Mouse (Mus musculus) limb, embryonic 15.5 days (tissue): Measurements from ENCODE around the gene Ltb4r2. TPM values are rescaled to one million over a fixed set of nuclear protein-coding genes. Genes with fewer than 3 reads are reported as not detected.

Experiments
- ATAC-seq: fragments of 200-750 bp; cut with Nextera tagmentation; 2 replicates; pipeline ENCODE4 v1.8.0; 2017; ENCODE audit warnings: low read depth, moderate TSS enrichment; ENCODE audit not compliant: insufficient number of reproducible peaks, low FRiP score, low TSS enrichment
- H3K27ac ChIP-seq: fragments of 300-500 bp; sonication (generic); 2 replicates; pipeline ENCODE4 v1.5.1; 2015; ENCODE audit warnings: moderate library complexity, mild to moderate bottlenecking, inconsistent platforms
- H3K27me3 ChIP-seq: fragments of 300-500 bp; sonication (generic); 2 replicates; pipeline ENCODE4 v1.6.1; 2015; ENCODE audit warnings: inconsistent platforms
- H3K36me3 ChIP-seq: fragments of 300-500 bp; sonication (generic); 2 replicates; pipeline ENCODE4 v1.6.1; 2015; ENCODE audit warnings: inconsistent platforms
- H3K4me1 ChIP-seq: fragments of 300-500 bp; sonication (generic); 2 replicates; pipeline ENCODE4 v1.6.1; 2015; ENCODE audit warnings: inconsistent platforms
- H3K4me2 ChIP-seq: fragments of 300-500 bp; sonication (generic); 2 replicates; pipeline ENCODE4 v1.6.1; 2015; ENCODE audit warnings: mild to moderate bottlenecking, inconsistent platforms
- H3K4me3 ChIP-seq: fragments of 300-500 bp; sonication (generic); 2 replicates; pipeline ENCODE4 v1.5.1; 2015; ENCODE audit warnings: mild to moderate bottlenecking, inconsistent platforms
- H3K9ac ChIP-seq: fragments of 300-500 bp; sonication (generic); 2 replicates; pipeline ENCODE4 v1.6.1; 2015; ENCODE audit warnings: inconsistent platforms
- H3K9me3 ChIP-seq: fragments of 300-500 bp; sonication (generic); 2 replicates; pipeline ENCODE4 v1.6.1; 2016; ENCODE audit warnings: inconsistent platforms
- WGBS: fragments of 180-500 bp; shearing (Covaris S2); methylation state at CpG from one replicate; pipeline ENCODE4 v1.1.7; 2015; 5-methylcytosine and 5-hydroxymethylcytosine counted together
- polyA plus RNA-seq: library from polyadenylated mRNA; unstranded; fragments of >200 nt; fragmentation: Nextera tagmentation; extraction: Ambion mirVana; gene quantifications from 2 replicates; pipeline ENCODE4 v1.2.1, GENCODE M21; 2015

Ltb4r2 gene
- polyA plus RNA-seq, 1 experiment from 2014 or later: 0.83 TPM

- Histone ChIP-seq H3K36me3 (0 out of 2 replicates have a peak, but pooled peaks cover 2% of the 10 kb centered on the region), H3K27ac (no peak overlapping the region), H3K9ac (peak overlapping the region; percentile 60), H3K9me3 (no peaks in the 10 kb centered on the region), H3K4me1 (peaks cover 18% of the 10 kb centered on the region), H3K4me3 (peak overlapping the region; percentile 40), H3K4me2 (peak overlapping the region; percentile 86), H3K27me3 (peaks cover 36% of the 10 kb centered on the region)
- WGBS: 10% methylated on average over 52 of the region's 52 CpGs
- ATAC-seq: no peak; the same call in 1 of the 2 replicates
Observed at GRCm38 (mm10) chr14:55767519-55768414, 6.5 kb downstream of the Ltb4r2 start.

- ATAC-seq: no peak
- Histone ChIP-seq H3K27me3 (peaks cover 36% of the 10 kb centered on the region), H3K4me2 (no peak overlapping the region), H3K27ac (no peak overlapping the region), H3K4me3 (no peak overlapping the region), H3K36me3 (0 out of 2 replicates have a peak, but pooled peaks cover 5% of the 10 kb centered on the region), H3K9me3 (no peaks in the 10 kb centered on the region), H3K9ac (no peak overlapping the region), H3K4me1 (peaks cover 13% of the 10 kb centered on the region)
- 82% methylated on average over 6 of the region's 6 CpGs for WGBS
Observed at GRCm38 (mm10) chr14:55768555-55768954, 7.3 kb downstream of the Ltb4r2 start.

- Histone ChIP-seq H3K4me2 (no peak overlapping the region), H3K27ac (no peak overlapping the region), H3K4me3 (no peak overlapping the region), H3K36me3 (peaks cover 11% of the 10 kb centered on the region; the same call in 1 of the 2 replicates), H3K9ac (no peak overlapping the region), H3K9me3 (no peaks in the 10 kb centered on the region), H3K27me3 (peaks cover 33% of the 10 kb centered on the region), H3K4me1 (peaks cover 13% of the 10 kb centered on the region)
- WGBS: 73% methylated on average over 16 of the region's 16 CpGs
- no peak for ATAC-seq
Observed at GRCm38 (mm10) chr14:55769087-55769703, 8.0 kb downstream of the Ltb4r2 start.

- no peaks in the 10 kb centered on the region for H3K9me3 ChIP-seq
- no peak overlapping the region for H3K4me2 ChIP-seq
- no peak overlapping the region for H3K9ac ChIP-seq
- 68% methylated on average over 7 of the region's 7 CpGs for WGBS
- H3K4me1 ChIP-seq: peaks cover 11% of the 10 kb centered on the region
- ATAC-seq: no peak
- peaks cover 33% of the 10 kb centered on the region; the same call in 1 of the 2 replicates for H3K36me3 ChIP-seq
- no peak overlapping the region for H3K27ac ChIP-seq
- no peak overlapping the region for H3K4me3 ChIP-seq
- H3K27me3 ChIP-seq: 0 out of 2 replicates have a peak, but pooled peaks cover 3% of the 10 kb centered on the region
Observed at GRCm38 (mm10) chr14:55776711-55777110, 15.5 kb downstream of the Ltb4r2 start.

- peaks cover 15% of the 10 kb centered on the region for H3K4me1 ChIP-seq
- H3K4me2 ChIP-seq: no peak overlapping the region
- no peak overlapping the region for H3K27ac ChIP-seq
- 0 out of 2 replicates have a peak, but pooled peaks cover 5% of the 10 kb centered on the region for H3K27me3 ChIP-seq
- ATAC-seq: no peak
- H3K36me3 ChIP-seq: peaks cover 32% of the 10 kb centered on the region; the same call in 1 of the 2 replicates
- no peak overlapping the region for H3K9ac ChIP-seq
- H3K9me3 ChIP-seq: no peaks in the 10 kb centered on the region
- WGBS: 49% methylated on average over 3 of the region's 3 CpGs
- no peak overlapping the region for H3K4me3 ChIP-seq
Observed at GRCm38 (mm10) chr14:55777176-55777575, 15.9 kb downstream of the Ltb4r2 start.

GRCm38 (mm10) chr14:55777806-55778205 is 16.6 kb downstream of the Ltb4r2 start:
- WGBS: 85% methylated on average over 11 of the region's 11 CpGs
- no peak overlapping the region for H3K27ac ChIP-seq
- H3K9me3 ChIP-seq: no peaks in the 10 kb centered on the region
- 0 out of 2 replicates have a peak, but pooled peaks cover 5% of the 10 kb centered on the region for H3K27me3 ChIP-seq
- no peak overlapping the region for H3K4me2 ChIP-seq
- no peak for ATAC-seq
- H3K9ac ChIP-seq: no peak overlapping the region
- H3K4me1 ChIP-seq: peaks cover 21% of the 10 kb centered on the region
- H3K4me3 ChIP-seq: no peak overlapping the region
- peaks cover 32% of the 10 kb centered on the region; the same call in 1 of the 2 replicates for H3K36me3 ChIP-seq

- peaks cover 27% of the 10 kb centered on the region; the same call in 1 of the 2 replicates for H3K36me3 ChIP-seq
- H3K9ac ChIP-seq: no peak overlapping the region
- no peak overlapping the region for H3K4me3 ChIP-seq
- no peak overlapping the region for H3K4me2 ChIP-seq
- H3K9me3 ChIP-seq: no peaks in the 10 kb centered on the region
- H3K27ac ChIP-seq: no peak overlapping the region
- H3K27me3 ChIP-seq: 0 out of 2 replicates have a peak, but pooled peaks cover 5% of the 10 kb centered on the region
- no peak for ATAC-seq
- WGBS: 90% methylated on average over 15 of the region's 15 CpGs
- H3K4me1 ChIP-seq: peaks cover 28% of the 10 kb centered on the region
Observed at GRCm38 (mm10) chr14:55778686-55779085, 17.5 kb downstream of the Ltb4r2 start.

- H3K4me3 ChIP-seq: no peak overlapping the region
Observed at GRCm38 (mm10) chr14:55779656-55780055, 18.4 kb downstream of the Ltb4r2 start.

GRCm38 (mm10) chr14:55780736-55781135 is 19.5 kb downstream of the Ltb4r2 start:
- H3K9ac ChIP-seq: no peak overlapping the region
- H3K4me3 ChIP-seq: no peak overlapping the region
- no peak for ATAC-seq

More at GRCm38 (mm10) chr14:55779656-55780055, 18.4 kb downstream of the Ltb4r2 start:
- WGBS: 62% methylated on average over 16 of the region's 16 CpGs
- peaks cover 21% of the 10 kb centered on the region; the same call in 1 of the 2 replicates for H3K36me3 ChIP-seq
- H3K27ac ChIP-seq: no peak overlapping the region
- H3K9me3 ChIP-seq: no peaks in the 10 kb centered on the region
- ATAC-seq: no peak
- H3K27me3 ChIP-seq: peaks cover 8% of the 10 kb centered on the region
- H3K4me2 ChIP-seq: no peak overlapping the region
- H3K4me1 ChIP-seq: peaks cover 33% of the 10 kb centered on the region
- H3K9ac ChIP-seq: no peak overlapping the region

GRCm38 (mm10) chr14:55781310-55781709 is 20.1 kb downstream of the Ltb4r2 start:
- 14% methylated on average over 14 of the region's 14 CpGs for WGBS
- H3K4me2 ChIP-seq: peak overlapping the region; percentile 78
- H3K27me3 ChIP-seq: peaks cover 15% of the 10 kb centered on the region
- H3K9me3 ChIP-seq: no peaks in the 10 kb centered on the region
- H3K4me3 ChIP-seq: no peak overlapping the region; the same call in none of the 2 replicates
- ATAC-seq: peak; percentile 54
- peaks cover 24% of the 10 kb centered on the region; the same call in 1 of the 2 replicates for H3K36me3 ChIP-seq
- no peak overlapping the region for H3K27ac ChIP-seq
- no peak overlapping the region for H3K9ac ChIP-seq
- H3K4me1 ChIP-seq: peaks cover 33% of the 10 kb centered on the region

More at GRCm38 (mm10) chr14:55780736-55781135, 19.5 kb downstream of the Ltb4r2 start:
- Histone ChIP-seq H3K27ac (no peak overlapping the region), H3K9me3 (no peaks in the 10 kb centered on the region), H3K4me2 (no peak overlapping the region), H3K36me3 (peaks cover 21% of the 10 kb centered on the region; the same call in 1 of the 2 replicates), H3K27me3 (peaks cover 15% of the 10 kb centered on the region), H3K4me1 (peaks cover 33% of the 10 kb centered on the region)
- 74% methylated on average over 11 of the region's 11 CpGs for WGBS

GRCm38 (mm10) chr14:55782361-55782960 is 21.2 kb downstream of the Ltb4r2 start:
- WGBS: 45% methylated on average over 9 of the region's 9 CpGs
- peak overlapping the region; percentile 78 for H3K4me2 ChIP-seq
- H3K27ac ChIP-seq: peak overlapping the region; percentile 88
- peaks cover 23% of the 10 kb centered on the region; the same call in 1 of the 2 replicates for H3K36me3 ChIP-seq
- H3K4me1 ChIP-seq: peaks cover 33% of the 10 kb centered on the region
- peaks cover 26% of the 10 kb centered on the region for H3K27me3 ChIP-seq
- H3K9ac ChIP-seq: 0 out of 2 replicates have a peak overlapping the region, but pooled peaks have one; percentile 55
- no peaks in the 10 kb centered on the region for H3K9me3 ChIP-seq
- ATAC-seq: no peak
- H3K4me3 ChIP-seq: peak overlapping the region; percentile 51
